Mouse (Mus musculus) liver, embryonic 14.5 days (tissue): ENCODE results near the gene Plin4.

ENCODE experiments used
- CTCF ChIP-seq: IDR thresholded peaks from 2 replicates; pipeline ENCODE4 v1.5.1; 2016; ENCODE audit warnings: antibody characterized with exemption, low read depth, control low read depth
- EP300 ChIP-seq: IDR thresholded peaks from 2 replicates; pipeline ENCODE4 v1.6.1; 2016; ENCODE audit warnings: antibody characterized with exemption, low read depth

DNA sequence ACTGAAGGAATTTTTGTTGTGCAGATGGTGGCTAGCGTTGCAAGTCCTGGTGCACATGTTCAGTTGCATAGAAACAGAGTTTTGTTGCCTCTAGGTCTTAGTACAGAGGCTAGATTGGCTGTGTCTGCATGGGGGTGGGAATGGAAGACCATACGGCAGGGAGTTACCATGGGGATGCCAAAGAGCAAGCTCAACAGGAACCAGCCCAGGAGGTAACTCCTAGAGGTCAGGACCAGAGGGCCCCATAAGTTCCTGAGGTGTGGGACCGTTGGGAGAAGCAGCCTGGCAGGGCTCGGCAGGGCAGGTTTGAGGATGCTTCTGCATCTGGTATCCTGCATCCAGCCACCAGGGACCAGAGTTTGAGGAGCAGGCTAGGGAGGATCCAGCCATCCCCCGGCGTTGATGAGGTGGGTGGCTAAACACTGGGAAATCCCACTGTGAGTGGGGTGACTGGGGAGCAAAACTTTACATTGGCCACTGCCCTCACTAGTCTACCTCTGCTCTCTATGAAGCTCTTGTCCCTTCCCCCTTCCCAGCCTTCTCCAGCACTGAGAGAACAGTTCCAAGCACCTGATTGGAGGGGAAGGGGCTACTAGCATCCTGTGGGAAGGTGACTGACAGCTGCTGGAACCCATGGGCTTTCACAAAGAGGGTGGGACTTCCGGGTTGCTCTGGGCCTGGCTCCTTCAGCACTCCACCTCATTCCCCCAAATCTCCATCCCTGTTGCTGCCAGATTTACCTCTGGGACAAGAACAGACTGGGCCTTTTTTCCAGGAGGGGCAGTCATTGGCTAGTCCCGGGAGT is 28.6 kb downstream of the Plin4 start:
- TF ChIP-seq CTCF, result no peak
- no peak for TF ChIP-seq EP300
